Mouse (Mus musculus): ENCODE measurements at regions not wholly inside any gene's neighbourhood (a gene's known extent, or its start where the extent isn't known, plus 50 kb on each side); places are given as distances from the start of the nearest gene placed in this dataset.
A peak's percentile ranks its signal among the peaks of the same experiment; 100 is the strongest.

GRCm38 (mm10) chr1:57269679-57270354 is 107.6 kb upstream of the 1700066M21Rik start:
- peak; percentile 55 for DNase-seq (ENCODE audit: extremely low spot score, low spot score)

GRCm38 (mm10) chr1:57272593-57272992 is 104.8 kb upstream of the 1700066M21Rik start:
- no peak for DNase-seq (ENCODE audit: extremely low spot score, low spot score)

GRCm38 (mm10) chr1:57281549-57281948 is 95.9 kb upstream of the 1700066M21Rik start:
- no peak for DNase-seq (ENCODE audit: extremely low spot score, low spot score)

- DNase-seq (ENCODE audit: extremely low spot score, low spot score) = no peak
Measured at GRCm38 (mm10) chr1:57296186-57296585, 81.2 kb upstream of the 1700066M21Rik start.

GRCm38 (mm10) chr1:57298557-57298956 is 78.9 kb upstream of the 1700066M21Rik start:
- DNase-seq (ENCODE audit: extremely low spot score, low spot score) = no peak

GRCm38 (mm10) chr1:57301260-57301979 is 76.0 kb upstream of the 1700066M21Rik start:
- DNase-seq (ENCODE audit: extremely low spot score, low spot score) = no peak

GRCm38 (mm10) chr1:57301980-57302331 is 75.5 kb upstream of the 1700066M21Rik start:
- DNase-seq (ENCODE audit: extremely low spot score, low spot score) = no peak

GRCm38 (mm10) chr1:57304757-57305156 is 72.7 kb upstream of the 1700066M21Rik start:
- DNase-seq (ENCODE audit: extremely low spot score, low spot score) = no peak

GRCm38 (mm10) chr1:57322535-57322934 is 54.9 kb upstream of the 1700066M21Rik start:
- no peak for DNase-seq (ENCODE audit: extremely low spot score, low spot score)

GRCm38 (mm10) chr1:57323118-57323517 is 54.3 kb upstream of the 1700066M21Rik start:
- DNase-seq (ENCODE audit: extremely low spot score, low spot score) = no peak

GRCm38 (mm10) chr1:57325585-57326165 is 51.7 kb upstream of the 1700066M21Rik start:
- DNase-seq (ENCODE audit: extremely low spot score, low spot score) = no peak
